10 mouse cellular contexts compared by ENCODE assay signal in the genomic region with DNA sequence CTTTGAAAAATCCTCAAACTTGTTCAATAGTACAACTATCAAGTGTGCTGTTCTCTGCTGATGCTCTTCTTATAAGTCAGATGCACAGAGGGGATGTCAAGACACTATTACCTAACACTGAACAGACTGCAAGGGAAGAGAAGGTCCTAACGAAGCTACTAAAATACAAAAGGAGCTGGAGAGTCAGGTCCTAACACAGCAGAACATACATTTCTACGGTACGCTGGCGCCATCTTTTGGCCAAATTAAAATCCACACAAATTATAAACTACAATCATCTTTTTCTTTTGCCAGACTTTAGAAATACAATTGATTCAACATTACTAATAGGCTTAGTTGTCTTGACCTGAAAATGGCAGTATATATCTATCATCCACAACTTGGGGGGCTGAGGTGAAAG. TPM values are rescaled to one million over a fixed set of nuclear protein-coding genes. Genes with fewer than 3 reads are reported as not detected.
DNase-seq lines count a peak whose midpoint lies in the region; ATAC-seq and TF ChIP-seq lines count a peak whose summit lies in the region.
"Had no signal": no experiment of that assay in that cellular context is flagged by ENCODE, and none has a peak within 500 bp of the region (broad histone marks: within the 10 kb centered on the region; RNA-seq: fewer than 3 reads in every experiment).

No protein-coding gene starts in this region.

- peaks cover 18% of the 10 kb centered on the region for H3K36me3 ChIP-seq in forebrain, embryonic 10.5 days (replicated peaks)
- no peaks in the 10 kb centered on the region for H3K36me3 ChIP-seq in forebrain, embryonic 11.5 days (ENCODE audit: control insufficient read depth, insufficient read depth, low read length)
- no peaks in the 10 kb centered on the region for H3K36me3 ChIP-seq in thymus, adult 2 months (ENCODE audit: control insufficient read depth, insufficient read depth, low read length)
- 0 out of 2 replicates have a peak, but pooled peaks cover 2% of the 10 kb centered on the region for H3K36me3 ChIP-seq in hindbrain, embryonic 16.5 days (ENCODE audit: control insufficient read depth, insufficient read depth, low read length)
- H3K36me3 ChIP-seq in liver, embryonic 14.5 days (replicated peaks; ENCODE audit: control insufficient read depth, insufficient read depth, low read depth), result no peaks in the 10 kb centered on the region
- H3K36me3 ChIP-seq: hindbrain, embryonic 15.5 days had no signal

- TF ChIP-seq EP300 in liver, embryonic 14.5 days (IDR thresholded peaks at IDR 0.05; ENCODE audit: low read depth), result no peak

- H3K9ac ChIP-seq in forebrain, embryonic 11.5 days (ENCODE audit: low read length), result no peak overlapping the region
- no peak overlapping the region for H3K9ac ChIP-seq in hindbrain, embryonic 16.5 days (ENCODE audit: low read depth, low read length)
- no peak overlapping the region for H3K9ac ChIP-seq in liver, embryonic 14.5 days (replicated peaks)
- H3K9ac ChIP-seq: hindbrain, embryonic 15.5 days had no signal

- DNase-seq in forebrain, embryonic 10.5 days (ENCODE audit: extremely low spot score, low spot score), result peak; percentile 37
- no peak for DNase-seq in forebrain, embryonic 11.5 days (ENCODE audit: low spot score)
- DNase-seq in thymus, adult 2 months, result peak; percentile 65
- no peak for DNase-seq in thymus, adult 18-20 months
- peak; percentile 44 to 75 for DNase-seq in cerebellum, postnatal 36 days
- DNase-seq in liver, embryonic 14.5 days (ENCODE audit: low read depth in 3 of 3, low spot score in 3 of 3), result peak; percentile 44 to 46 (median 45)
- DNase-seq in right cerebral cortex, postnatal 25 days, result peak; percentile 21

- ATAC-seq in forebrain, embryonic 11.5 days (replicated peaks; ENCODE audit: low FRiP score), result no peak
- ATAC-seq in hindbrain, embryonic 16.5 days, result peak; percentile 60; the same call in 1 of the 2 replicates
- ATAC-seq in liver, embryonic 14.5 days (ENCODE audit: insufficient read depth), result no peak

- no peak overlapping the region for H3K4me2 ChIP-seq in forebrain, embryonic 11.5 days (ENCODE audit: low read depth, low read length, severe bottlenecking)
- H3K4me2 ChIP-seq in hindbrain, embryonic 16.5 days (ENCODE audit: low read length), result no peak overlapping the region
- no peak overlapping the region for H3K4me2 ChIP-seq in liver, embryonic 14.5 days (ENCODE audit: low read depth)
- H3K4me2 ChIP-seq: hindbrain, embryonic 15.5 days had no signal

- WGBS in forebrain, embryonic 10.5 days, result 16% methylated on average over 4 of the region's 4 CpGs
- WGBS in forebrain, embryonic 11.5 days, result 6% methylated on average over 4 of the region's 4 CpGs
- 6% methylated on average over 4 of the region's 4 CpGs for whole genome bisulfite sequencing in thymus, adult 2 months
- WGBS in hindbrain, embryonic 16.5 days, result 3% methylated on average over 4 of the region's 4 CpGs
- WGBS in liver, embryonic 14.5 days (ENCODE audit: insufficient replicate concordance), result 5% methylated on average over 4 of the region's 4 CpGs

- H3K27ac ChIP-seq in forebrain, embryonic 10.5 days, result no peak overlapping the region
- H3K27ac ChIP-seq in forebrain, embryonic 11.5 days (ENCODE audit: low read depth, low read length), result no peak overlapping the region
- H3K27ac ChIP-seq in thymus, adult 2 months (ENCODE audit: control insufficient read depth, insufficient read depth, low read length), result no peak overlapping the region
- no peak overlapping the region for H3K27ac ChIP-seq in hindbrain, embryonic 16.5 days (ENCODE audit: low read depth, low read length)
- no peak overlapping the region for H3K27ac ChIP-seq in liver, embryonic 14.5 days
- H3K27ac ChIP-seq: hindbrain, embryonic 15.5 days had no signal

- H3K4me3 ChIP-seq in forebrain, embryonic 10.5 days, result no peak overlapping the region
- no peak overlapping the region for H3K4me3 ChIP-seq in forebrain, embryonic 11.5 days (ENCODE audit: low read depth, low read length)
- H3K4me3 ChIP-seq in thymus, adult 2 months (ENCODE audit: control insufficient read depth, insufficient read depth, low read length), result no peak overlapping the region
- no peak overlapping the region for H3K4me3 ChIP-seq in hindbrain, embryonic 16.5 days (ENCODE audit: low read length)
- H3K4me3 ChIP-seq in liver, embryonic 14.5 days (ENCODE audit: insufficient read depth in 1 of 2, low read depth in 2 of 2, low read length in 2 of 2), result no peak overlapping the region
- H3K4me3 ChIP-seq: hindbrain, embryonic 15.5 days; myocyte had no signal

- TF ChIP-seq POLR2A in thymus, adult 2 months (IDR thresholded peaks at IDR 0.05; ENCODE audit: control insufficient read depth, extremely low read depth, insufficient read depth, low read length, poor library complexity), result no peak

- H3K27me3 ChIP-seq in forebrain, embryonic 10.5 days (ENCODE audit: poor library complexity, severe bottlenecking), result no peaks in the 10 kb centered on the region
- H3K27me3 ChIP-seq in forebrain, embryonic 11.5 days (ENCODE audit: control insufficient read depth, insufficient read depth, low read length), result no peaks in the 10 kb centered on the region
- H3K27me3 ChIP-seq in thymus, adult 2 months (ENCODE audit: control insufficient read depth, insufficient read depth, low read length), result no peaks in the 10 kb centered on the region
- H3K27me3 ChIP-seq in hindbrain, embryonic 16.5 days (replicated peaks; ENCODE audit: control insufficient read depth, insufficient read depth, low read length), result no peaks in the 10 kb centered on the region
- H3K27me3 ChIP-seq in liver, embryonic 14.5 days (ENCODE audit: control insufficient read depth, insufficient read depth, low read length), result no peaks in the 10 kb centered on the region
- H3K27me3 ChIP-seq: hindbrain, embryonic 15.5 days had no signal

- no peaks in the 10 kb centered on the region for H3K4me1 ChIP-seq in forebrain, embryonic 10.5 days
- no peaks in the 10 kb centered on the region for H3K4me1 ChIP-seq in forebrain, embryonic 11.5 days (replicated peaks; ENCODE audit: control insufficient read depth, insufficient read depth, low read length)
- peaks cover 3% of the 10 kb centered on the region for H3K4me1 ChIP-seq in thymus, adult 2 months (replicated peaks; ENCODE audit: control insufficient read depth, insufficient read depth, low read length)
- no peaks in the 10 kb centered on the region for H3K4me1 ChIP-seq in hindbrain, embryonic 16.5 days (ENCODE audit: control insufficient read depth, insufficient read depth, low read depth, low read length)
- no peaks in the 10 kb centered on the region for H3K4me1 ChIP-seq in liver, embryonic 14.5 days (replicated peaks; ENCODE audit: control insufficient read depth in 2 of 2, insufficient read depth in 2 of 2, low read length in 1 of 2)
- H3K4me1 ChIP-seq: hindbrain, embryonic 15.5 days had no signal

- TF ChIP-seq CTCF in thymus, adult 2 months (IDR thresholded peaks at IDR 0.05; ENCODE audit: borderline replicate concordance, control insufficient read depth, extremely low read depth, insufficient read depth, low read length, poor library complexity), result no peak
- peak; percentile 72 for TF ChIP-seq CTCF in liver, embryonic 14.5 days (IDR thresholded peaks at IDR 0.05; ENCODE audit: low read depth)

- H3K9me3 ChIP-seq in forebrain, embryonic 10.5 days, result no peaks in the 10 kb centered on the region
- no peaks in the 10 kb centered on the region for H3K9me3 ChIP-seq in forebrain, embryonic 11.5 days (ENCODE audit: control insufficient read depth, low read length)
- H3K9me3 ChIP-seq in hindbrain, embryonic 16.5 days (ENCODE audit: control insufficient read depth, low read length), result no peaks in the 10 kb centered on the region
- H3K9me3 ChIP-seq in liver, embryonic 14.5 days (ENCODE audit: control insufficient read depth, low read length), result no peaks in the 10 kb centered on the region
- H3K9me3 ChIP-seq: hindbrain, embryonic 15.5 days had no signal

RNA-seq across cellular contexts. Expression of a gene that starts 16.4 kb away (rescaled TPM):
- 2.6 and 3.1 TPM in 2 replicates for polyA plus RNA-seq in forebrain, embryonic 10.5 days (2016; fragmentation: Nextera tagmentation; extraction: Ambion mirVana)
- 3.6 and 5.2 TPM in 2 replicates for polyA plus RNA-seq in forebrain, embryonic 11.5 days (2014; fragmentation: Nextera tagmentation; extraction: Ambion mirVana)
- polyA plus RNA-seq in thymus, adult 2 months (2012; rRNA removed), result 0.08 and 0.16 TPM in 2 replicates
- 12.3 and 13.8 TPM in 2 replicates for polyA plus RNA-seq in hindbrain, embryonic 16.5 days (2015; fragmentation: Nextera tagmentation; extraction: Ambion mirVana)
- 0.21 and 0.32 TPM in 2 replicates for polyA plus RNA-seq in liver, embryonic 14.5 days (2012; rRNA removed)
- polyA plus RNA-seq in liver, embryonic 14.5 days (2014; fragmentation: Nextera tagmentation; extraction: Ambion mirVana), result 0.14 and 0.25 TPM in 2 replicates

RNA-seq across cellular contexts. Expression of a gene that starts 28.3 kb away (rescaled TPM):
- polyA plus RNA-seq in forebrain, embryonic 10.5 days (2016; fragmentation: Nextera tagmentation; extraction: Ambion mirVana), result 18.6 and 20.1 TPM in 2 replicates
- polyA plus RNA-seq in forebrain, embryonic 11.5 days (2014; fragmentation: Nextera tagmentation; extraction: Ambion mirVana), result 19.8 and 23.0 TPM in 2 replicates
- polyA plus RNA-seq in thymus, adult 2 months (2012; rRNA removed), result 22.1 and 28.7 TPM in 2 replicates
- 12.6 and 13.3 TPM in 2 replicates for polyA plus RNA-seq in hindbrain, embryonic 16.5 days (2015; fragmentation: Nextera tagmentation; extraction: Ambion mirVana)
- polyA plus RNA-seq in liver, embryonic 14.5 days (2012; rRNA removed), result 5.1 and 5.6 TPM in 2 replicates
- polyA plus RNA-seq in liver, embryonic 14.5 days (2014; fragmentation: Nextera tagmentation; extraction: Ambion mirVana), result 7.2 and 7.8 TPM in 2 replicates

RNA-seq across cellular contexts. Expression of a gene that starts 29.0 kb away (rescaled TPM):
- polyA plus RNA-seq in forebrain, embryonic 10.5 days (2016; fragmentation: Nextera tagmentation; extraction: Ambion mirVana), result 8.0 and 8.4 TPM in 2 replicates
- polyA plus RNA-seq in forebrain, embryonic 11.5 days (2014; fragmentation: Nextera tagmentation; extraction: Ambion mirVana), result 8.2 and 8.8 TPM in 2 replicates
- polyA plus RNA-seq in thymus, adult 2 months (2012; rRNA removed), result 7.2 and 8.0 TPM in 2 replicates
- polyA plus RNA-seq in hindbrain, embryonic 16.5 days (2015; fragmentation: Nextera tagmentation; extraction: Ambion mirVana), result 3.2 and 3.5 TPM in 2 replicates
- polyA plus RNA-seq in liver, embryonic 14.5 days (2012; rRNA removed), result 1.5 and 2.6 TPM in 2 replicates
- 3.5 and 4.4 TPM in 2 replicates for polyA plus RNA-seq in liver, embryonic 14.5 days (2014; fragmentation: Nextera tagmentation; extraction: Ambion mirVana)

Comparison
In these comparisons a context has a peak if more than half of its experiments do, and no peak if none do; other contexts are left out.
1. DNase-seq: peak in forebrain, embryonic 10.5 days (single experiment), thymus, adult 2 months (single experiment), cerebellum, postnatal 36 days (2 of 2), liver, embryonic 14.5 days (3 of 3) and right cerebral cortex, postnatal 25 days (single experiment); none in forebrain, embryonic 11.5 days (single experiment) and thymus, adult 18-20 months (0 of 2).